Mouse (Mus musculus): ENCODE measurements at regions not wholly inside any gene's neighbourhood (a gene's known extent, or its start where the extent isn't known, plus 50 kb on each side); places are given as distances from the start of the nearest gene placed in this dataset.
A peak's percentile ranks its signal among the peaks of the same experiment; 100 is the strongest.

DNA sequence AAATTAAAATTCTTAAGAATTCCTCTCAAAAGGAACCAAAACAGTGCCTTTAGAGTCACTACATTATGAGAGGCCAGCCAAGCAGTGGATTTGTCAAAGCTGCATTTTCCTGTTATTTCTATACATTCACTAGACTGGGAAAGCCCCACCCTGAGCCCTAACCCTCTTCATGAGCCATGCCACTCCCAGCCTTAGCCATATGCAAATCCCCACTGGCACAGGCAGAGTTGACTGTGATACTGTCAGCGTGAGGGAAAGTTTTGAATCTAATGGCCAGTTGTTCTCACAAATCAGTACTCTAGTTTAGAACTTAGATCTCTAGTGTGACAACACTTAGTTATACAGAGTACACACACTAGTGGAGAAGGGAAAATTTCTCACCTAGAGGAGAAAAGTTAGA lies 486.4 kb downstream of the Inhba start:
- Histone ChIP-seq H3K9ac (no peak overlapping the region), H3K4me2 (replicated peaks) (no peak overlapping the region), H3K36me3 (replicated peaks; ENCODE audit: control insufficient read depth, insufficient read depth) (no peaks in the 10 kb centered on the region), H3K9me3 (ENCODE audit: control insufficient read depth, low read length) (0 out of 2 replicates have a peak, but pooled peaks cover 3% of the 10 kb centered on the region), H3K4me3 (replicated peaks; ENCODE audit: low read length) (no peak overlapping the region), H3K4me1 (replicated peaks; ENCODE audit: control insufficient read depth, insufficient read depth, low read length) (no peaks in the 10 kb centered on the region), H3K27ac (no peak overlapping the region), H3K27me3 (ENCODE audit: control insufficient read depth, insufficient read depth, low read length) (no peaks in the 10 kb centered on the region)
- DNase-seq (ENCODE audit: low spot score) = no peak
- no peak for ATAC-seq (ENCODE audit: low FRiP score)
- WGBS = 48% methylated on average over 1 of the region's 1 CpGs

DNA sequence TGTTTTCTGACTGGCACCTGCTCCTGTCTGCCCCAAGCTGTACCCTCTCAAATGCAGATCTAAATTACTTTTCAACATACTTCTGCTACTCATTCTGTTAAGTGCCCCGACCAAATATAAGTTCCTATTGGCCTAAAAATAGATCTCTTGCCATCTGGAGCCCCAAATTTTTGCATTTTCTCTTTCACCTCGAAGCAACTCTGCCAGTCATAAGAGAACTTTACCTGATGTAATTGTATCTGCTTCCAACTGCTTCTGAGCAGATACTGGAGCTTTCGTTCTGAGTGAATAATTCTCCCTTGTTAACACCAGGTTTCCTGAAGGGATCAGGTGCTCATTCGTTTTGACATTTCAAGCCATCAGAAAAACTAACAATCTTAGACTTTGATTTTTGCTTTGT lies 501.2 kb downstream of the Inhba start:
- H3K27ac ChIP-seq = no peak overlapping the region
- H3K9ac ChIP-seq = no peak overlapping the region
- H3K4me3 ChIP-seq (replicated peaks; ENCODE audit: low read length) = no peak overlapping the region
- 78% methylated on average over 4 of the region's 4 CpGs for WGBS
- H3K9me3 ChIP-seq (ENCODE audit: control insufficient read depth, low read length) = no peaks in the 10 kb centered on the region
- no peak for DNase-seq (ENCODE audit: low spot score)
- no peaks in the 10 kb centered on the region for H3K36me3 ChIP-seq (replicated peaks; ENCODE audit: control insufficient read depth, insufficient read depth)
- no peak for ATAC-seq (ENCODE audit: low FRiP score)
- no peak overlapping the region for H3K4me2 ChIP-seq (replicated peaks)
- H3K4me1 ChIP-seq (replicated peaks; ENCODE audit: control insufficient read depth, insufficient read depth, low read length) = no peaks in the 10 kb centered on the region
- no peaks in the 10 kb centered on the region for H3K27me3 ChIP-seq (ENCODE audit: control insufficient read depth, insufficient read depth, low read length)

DNA sequence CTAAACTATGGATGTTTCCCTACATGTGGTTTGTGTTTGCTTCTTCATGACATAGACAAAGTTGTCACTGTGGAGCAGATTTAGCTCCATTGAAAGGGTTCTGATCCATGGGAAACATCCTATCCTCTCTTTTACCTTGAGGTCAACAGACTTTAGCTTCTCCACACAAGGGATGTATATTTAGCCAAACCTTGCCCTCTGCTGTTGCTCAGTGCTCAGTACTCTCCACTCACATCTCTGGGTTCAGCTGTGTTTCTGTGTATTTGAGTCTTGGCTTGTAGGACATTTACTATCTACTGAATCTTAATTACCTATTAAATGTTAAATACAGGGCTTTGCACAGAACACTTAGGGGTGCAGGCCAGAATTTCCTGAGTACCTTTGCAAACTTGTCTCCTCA lies 503.5 kb downstream of the Inhba start:
- Histone ChIP-seq H3K9me3 (ENCODE audit: control insufficient read depth, low read length) (no peaks in the 10 kb centered on the region), H3K4me2 (replicated peaks) (no peak overlapping the region), H3K27ac (no peak overlapping the region), H3K27me3 (ENCODE audit: control insufficient read depth, insufficient read depth, low read length) (no peaks in the 10 kb centered on the region), H3K4me3 (replicated peaks; ENCODE audit: low read length) (no peak overlapping the region), H3K36me3 (replicated peaks; ENCODE audit: control insufficient read depth, insufficient read depth) (no peaks in the 10 kb centered on the region), H3K4me1 (replicated peaks; ENCODE audit: control insufficient read depth, insufficient read depth, low read length) (no peaks in the 10 kb centered on the region), H3K9ac (no peak overlapping the region)
- DNase-seq (ENCODE audit: low spot score) = no peak
- no peak for ATAC-seq (ENCODE audit: low FRiP score)

DNA sequence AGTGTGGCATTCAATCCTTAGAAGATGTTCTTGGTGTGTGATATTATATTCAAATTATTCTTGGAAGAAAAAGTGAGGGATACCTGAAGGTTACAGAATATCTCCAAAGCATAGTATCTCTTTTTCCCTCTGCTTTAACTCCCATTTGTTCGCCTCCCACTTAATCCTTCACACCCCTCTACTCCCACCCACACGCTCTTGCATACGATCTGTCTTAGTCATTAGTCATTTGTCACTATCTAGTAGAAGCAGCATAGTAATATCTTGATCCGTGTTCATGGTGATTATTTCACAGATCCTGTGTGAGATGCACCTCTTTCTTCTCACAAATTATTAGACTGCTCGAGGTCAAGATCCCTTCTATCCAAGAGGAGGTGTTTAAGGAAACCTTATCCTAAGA lies 517.4 kb downstream of the Inhba start:
- H3K9me3 ChIP-seq (ENCODE audit: control insufficient read depth, low read length) = no peaks in the 10 kb centered on the region
- DNase-seq (ENCODE audit: low spot score) (no peak), ATAC-seq (ENCODE audit: low FRiP score) (no peak)
- H3K4me2 ChIP-seq (replicated peaks) = no peak overlapping the region
- H3K9ac ChIP-seq = no peak overlapping the region
- H3K4me1 ChIP-seq (replicated peaks; ENCODE audit: control insufficient read depth, insufficient read depth, low read length) = no peaks in the 10 kb centered on the region
- no peak overlapping the region for H3K4me3 ChIP-seq (replicated peaks; ENCODE audit: low read length)
- no peak overlapping the region for H3K27ac ChIP-seq
- H3K36me3 ChIP-seq (replicated peaks; ENCODE audit: control insufficient read depth, insufficient read depth) = no peaks in the 10 kb centered on the region
- no peaks in the 10 kb centered on the region for H3K27me3 ChIP-seq (ENCODE audit: control insufficient read depth, insufficient read depth, low read length)
- 70% methylated on average over 5 of the region's 5 CpGs for WGBS

DNA sequence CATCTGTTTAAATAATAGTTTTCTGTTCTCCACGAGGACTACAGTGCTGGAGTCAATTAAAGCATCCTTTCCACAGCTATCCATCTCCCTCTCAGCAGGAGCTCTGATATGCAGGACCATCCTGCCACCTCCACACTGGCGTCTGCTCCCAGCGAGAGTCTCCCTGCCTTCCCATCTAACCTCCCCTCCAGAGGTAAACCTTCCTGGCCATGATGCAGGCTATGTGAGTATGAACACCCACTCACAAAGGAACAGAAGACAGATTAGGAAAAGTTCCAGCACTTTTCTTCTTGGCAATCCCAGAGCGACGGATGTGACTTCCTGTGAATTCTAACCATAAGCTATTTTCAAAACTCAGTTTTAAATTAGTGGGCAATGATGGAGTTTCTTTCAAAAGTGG lies 532.1 kb downstream of the Inhba start:
- DNase-seq (ENCODE audit: low spot score) (no peak), ATAC-seq (ENCODE audit: low FRiP score) (no peak)
- H3K4me3 ChIP-seq (replicated peaks; ENCODE audit: low read length) = no peak overlapping the region

DNA sequence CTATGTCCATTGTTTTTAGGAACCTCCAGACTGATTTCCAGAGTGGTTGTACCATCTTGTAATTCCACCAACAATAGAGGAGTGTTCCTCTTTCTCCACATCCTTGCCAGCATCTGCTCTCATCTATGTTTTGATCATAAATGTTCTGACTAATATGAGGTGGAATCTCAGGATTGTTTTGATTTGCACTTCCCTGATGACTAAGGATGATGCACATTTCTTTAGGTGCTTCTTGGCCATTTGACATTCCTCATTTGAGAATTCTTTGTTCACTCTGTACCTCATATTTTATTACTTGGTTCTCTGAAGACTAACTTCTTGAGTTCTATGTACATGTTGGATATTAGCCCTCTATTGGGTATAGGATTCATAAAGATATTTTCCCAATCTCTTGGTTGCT lies 538.4 kb downstream of the Inhba start:
- H3K36me3 ChIP-seq (replicated peaks; ENCODE audit: control insufficient read depth, insufficient read depth) = no peaks in the 10 kb centered on the region
- H3K4me2 ChIP-seq (replicated peaks) = no peak overlapping the region
- H3K27me3 ChIP-seq (ENCODE audit: control insufficient read depth, insufficient read depth, low read length) = no peaks in the 10 kb centered on the region
- ATAC-seq (ENCODE audit: low FRiP score) (no peak), DNase-seq (ENCODE audit: low spot score) (no peak)
- no peaks in the 10 kb centered on the region for H3K4me1 ChIP-seq (replicated peaks; ENCODE audit: control insufficient read depth, insufficient read depth, low read length)
- H3K27ac ChIP-seq = no peak overlapping the region
- H3K9me3 ChIP-seq (ENCODE audit: control insufficient read depth, low read length) = no peaks in the 10 kb centered on the region
- no peak overlapping the region for H3K4me3 ChIP-seq (replicated peaks; ENCODE audit: low read length)
- H3K9ac ChIP-seq = no peak overlapping the region

More for the DNA sequence above, 532.1 kb downstream of the Inhba start:
- Histone ChIP-seq H3K27me3 (ENCODE audit: control insufficient read depth, insufficient read depth, low read length) (no peaks in the 10 kb centered on the region), H3K9me3 (ENCODE audit: control insufficient read depth, low read length) (0 out of 2 replicates have a peak, but pooled peaks cover 3% of the 10 kb centered on the region), H3K27ac (no peak overlapping the region), H3K36me3 (replicated peaks; ENCODE audit: control insufficient read depth, insufficient read depth) (no peaks in the 10 kb centered on the region), H3K4me1 (replicated peaks; ENCODE audit: control insufficient read depth, insufficient read depth, low read length) (no peaks in the 10 kb centered on the region), H3K9ac (no peak overlapping the region), H3K4me2 (replicated peaks) (no peak overlapping the region)
- WGBS = 61% methylated on average over 5 of the region's 5 CpGs

DNA sequence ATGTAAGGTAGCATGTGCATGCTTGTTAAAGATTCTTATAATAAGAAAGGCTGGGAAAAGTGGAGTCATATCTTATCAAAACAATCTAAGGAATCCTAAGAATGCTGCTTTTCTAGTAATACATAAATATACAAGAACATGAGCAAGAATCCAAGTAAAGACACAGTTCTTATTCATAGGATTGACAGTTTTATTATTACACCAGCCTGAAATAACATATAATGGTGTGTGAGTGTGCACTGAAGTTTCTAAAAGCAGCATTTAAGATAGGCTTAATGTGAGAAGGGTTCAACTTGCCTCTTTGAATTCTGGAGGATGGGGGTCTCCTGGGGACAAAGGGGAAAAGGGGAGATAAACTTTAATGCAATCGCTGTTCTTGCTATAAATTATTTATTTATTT lies 553.3 kb downstream of the Inhba start:
- H3K27ac ChIP-seq = no peak overlapping the region
- no peak overlapping the region for H3K9ac ChIP-seq
- WGBS = 78% methylated on average over 1 of the region's 1 CpGs
- H3K9me3 ChIP-seq (ENCODE audit: control insufficient read depth, low read length) = no peaks in the 10 kb centered on the region
- H3K4me2 ChIP-seq (replicated peaks) = no peak overlapping the region
- H3K4me3 ChIP-seq (replicated peaks; ENCODE audit: low read length) = no peak overlapping the region
- ATAC-seq (ENCODE audit: low FRiP score) (no peak), DNase-seq (ENCODE audit: low spot score) (no peak)
- H3K36me3 ChIP-seq (replicated peaks; ENCODE audit: control insufficient read depth, insufficient read depth) = no peaks in the 10 kb centered on the region
- no peaks in the 10 kb centered on the region for H3K27me3 ChIP-seq (ENCODE audit: control insufficient read depth, insufficient read depth, low read length)
- H3K4me1 ChIP-seq (replicated peaks; ENCODE audit: control insufficient read depth, insufficient read depth, low read length) = no peaks in the 10 kb centered on the region

DNA sequence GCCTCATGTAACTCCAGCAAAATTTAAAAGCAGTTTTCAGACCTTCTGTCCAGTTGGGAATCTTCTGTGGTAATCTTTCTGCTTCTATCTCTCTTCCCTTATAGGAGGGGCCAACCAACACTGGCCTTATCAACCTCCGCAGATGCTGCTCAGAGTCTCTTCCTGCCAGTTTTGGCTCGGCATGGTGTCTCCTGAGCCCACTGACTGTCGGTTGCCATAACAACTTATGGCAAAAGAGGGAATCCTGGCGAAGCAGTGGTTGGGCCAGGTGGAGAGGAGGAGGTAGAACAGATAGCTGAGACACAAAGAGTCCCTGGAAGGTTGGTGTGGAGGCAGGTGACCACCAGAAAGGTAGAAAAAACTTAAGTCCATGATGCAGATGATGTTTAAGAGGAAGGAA lies 562.4 kb downstream of the Inhba start:
- WGBS = 30% methylated on average over 4 of the region's 4 CpGs
- Histone ChIP-seq H3K9ac (no peak overlapping the region), H3K36me3 (replicated peaks; ENCODE audit: control insufficient read depth, insufficient read depth) (no peaks in the 10 kb centered on the region), H3K27me3 (ENCODE audit: control insufficient read depth, insufficient read depth, low read length) (no peaks in the 10 kb centered on the region), H3K4me2 (replicated peaks) (no peak overlapping the region), H3K4me3 (replicated peaks; ENCODE audit: low read length) (no peak overlapping the region), H3K4me1 (replicated peaks; ENCODE audit: control insufficient read depth, insufficient read depth, low read length) (no peaks in the 10 kb centered on the region), H3K9me3 (ENCODE audit: control insufficient read depth, low read length) (no peaks in the 10 kb centered on the region), H3K27ac (no peak overlapping the region)
- ATAC-seq (ENCODE audit: low FRiP score) (no peak), DNase-seq (ENCODE audit: low spot score) (no peak)

DNA sequence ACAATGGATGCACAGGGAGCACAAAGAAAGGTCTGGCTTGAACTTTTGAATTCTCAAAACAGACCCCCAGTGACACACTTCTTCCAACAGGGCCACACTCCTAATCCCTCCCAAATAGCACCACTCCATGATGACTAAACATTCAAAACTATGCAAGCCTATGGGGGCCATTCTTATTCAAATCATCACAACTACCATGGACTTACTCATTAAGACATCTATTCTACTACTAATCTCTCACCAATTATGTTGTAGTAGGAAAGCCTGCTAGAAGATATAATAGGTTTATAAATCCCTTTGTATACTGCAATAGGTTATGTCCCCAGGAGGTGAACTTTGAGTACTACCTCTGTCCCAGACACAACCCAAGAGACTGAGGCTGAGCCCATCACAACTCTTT lies 574.6 kb downstream of the Inhba start:
- Histone ChIP-seq H3K4me1 (replicated peaks; ENCODE audit: control insufficient read depth, insufficient read depth, low read length) (no peaks in the 10 kb centered on the region), H3K27me3 (ENCODE audit: control insufficient read depth, insufficient read depth, low read length) (no peaks in the 10 kb centered on the region), H3K27ac (no peak overlapping the region), H3K4me3 (replicated peaks; ENCODE audit: low read length) (no peak overlapping the region), H3K9me3 (ENCODE audit: control insufficient read depth, low read length) (no peaks in the 10 kb centered on the region), H3K9ac (no peak overlapping the region), H3K36me3 (replicated peaks; ENCODE audit: control insufficient read depth, insufficient read depth) (no peaks in the 10 kb centered on the region), H3K4me2 (replicated peaks) (no peak overlapping the region)
- ATAC-seq (ENCODE audit: low FRiP score) = no peak
- no peak for DNase-seq (ENCODE audit: low spot score)

DNA sequence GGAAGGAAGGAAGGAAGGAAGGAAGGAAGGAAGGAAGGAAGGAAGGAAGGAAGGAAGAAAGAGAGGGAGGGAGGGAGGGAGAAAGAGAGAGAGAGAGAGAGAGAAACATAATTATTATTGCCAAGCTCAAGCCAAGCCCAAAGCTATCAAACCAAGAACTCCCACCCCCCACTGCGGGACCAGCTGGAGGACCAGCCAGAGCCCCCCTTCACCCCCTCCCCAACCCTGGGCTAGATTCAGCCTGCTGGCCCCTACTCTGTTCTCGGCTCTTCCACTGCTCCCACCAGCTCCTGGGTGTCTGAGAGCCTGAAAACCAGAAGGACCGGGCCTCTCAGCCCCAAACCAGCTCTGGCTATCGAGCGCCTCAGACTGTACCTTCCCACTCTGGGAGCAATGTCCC lies 608.1 kb downstream of the Inhba start:
- no peaks in the 10 kb centered on the region for H3K9me3 ChIP-seq (ENCODE audit: control insufficient read depth, low read length)
- no peak overlapping the region for H3K9ac ChIP-seq
- H3K27me3 ChIP-seq (ENCODE audit: control insufficient read depth, insufficient read depth, low read length) = no peaks in the 10 kb centered on the region
- H3K4me1 ChIP-seq (replicated peaks; ENCODE audit: control insufficient read depth, insufficient read depth, low read length) = no peaks in the 10 kb centered on the region
- DNase-seq (ENCODE audit: low spot score) (no peak), ATAC-seq (ENCODE audit: low FRiP score) (0 out of 2 replicates have a peak, but pooled peaks have one; percentile 8)
- no peak overlapping the region for H3K4me2 ChIP-seq (replicated peaks)
- WGBS = 90% methylated on average over 5 of the region's 5 CpGs
- no peak overlapping the region for H3K4me3 ChIP-seq (replicated peaks; ENCODE audit: low read length)
- H3K27ac ChIP-seq = no peak overlapping the region
- no peaks in the 10 kb centered on the region for H3K36me3 ChIP-seq (replicated peaks; ENCODE audit: control insufficient read depth, insufficient read depth)

All from hindbrain, embryonic 14.5 days (tissue).